Comparison of ENCODE assay signal across 8 mouse cellular contexts in the genomic region with DNA sequence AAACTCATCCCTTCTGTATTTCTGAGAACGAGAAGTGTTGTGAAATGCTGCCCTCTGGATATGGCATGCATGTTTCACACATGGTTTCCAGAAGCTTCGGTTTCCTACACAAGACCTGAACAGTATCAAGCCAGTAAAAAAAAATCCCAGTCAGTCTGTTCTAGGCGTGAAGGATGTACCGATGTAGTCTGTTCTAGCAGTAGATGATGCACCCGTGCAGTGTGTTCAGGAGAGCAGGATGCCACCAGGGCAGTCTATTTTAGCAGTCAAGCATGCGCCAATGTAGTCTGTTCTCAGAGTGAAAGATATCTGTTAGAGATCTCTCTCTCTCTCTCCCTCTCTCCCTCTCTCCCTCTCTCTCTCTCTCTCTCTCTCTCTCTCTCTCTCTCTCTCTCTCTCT.
"Had no signal": no experiment of that assay in that cellular context is flagged by ENCODE, and none has a peak within 500 bp of the region (broad histone marks: within the 10 kb centered on the region; RNA-seq: fewer than 3 reads in every experiment).

No protein-coding gene starts in this region.

- H3K4me1 ChIP-seq: limb, embryonic 15.5 days; liver, embryonic 12.5 days; midbrain, embryonic 13.5 days had no signal

- H3K27me3 ChIP-seq: limb, embryonic 15.5 days; liver, embryonic 12.5 days; midbrain, embryonic 13.5 days had no signal

- H3K36me3 ChIP-seq: limb, embryonic 15.5 days; liver, embryonic 12.5 days; midbrain, embryonic 13.5 days had no signal

- ATAC-seq: liver, embryonic 12.5 days; midbrain, embryonic 13.5 days had no signal

- H3K4me3 ChIP-seq: limb, embryonic 15.5 days; liver, embryonic 12.5 days; midbrain, embryonic 13.5 days; myocyte had no signal

- H3K27ac ChIP-seq: limb, embryonic 15.5 days; liver, embryonic 12.5 days; midbrain, embryonic 13.5 days had no signal

- H3K4me2 ChIP-seq: limb, embryonic 15.5 days; liver, embryonic 12.5 days; midbrain, embryonic 13.5 days had no signal

- DNase-seq: kidney, adult 11 months; kidney, postnatal 14 days; layer of hippocampus, postnatal 36 days; thymus, postnatal 14 days had no signal

- H3K9ac ChIP-seq: limb, embryonic 15.5 days; liver, embryonic 12.5 days; midbrain, embryonic 13.5 days had no signal

- H3K9me3 ChIP-seq: limb, embryonic 15.5 days; liver, embryonic 12.5 days; midbrain, embryonic 13.5 days had no signal
